Mouse (Mus musculus): ENCODE measurements around the gene Csdc2. TPM values are rescaled to one million over a fixed set of nuclear protein-coding genes. Genes with fewer than 3 reads are reported as not detected.

Csdc2 gene
- polyA plus RNA-seq, 2 experiments: 14.3 to 16.2 TPM

- Histone ChIP-seq H3K4me3 (replicated peaks; ENCODE audit: low read length) (no peak overlapping the region), H3K27ac (replicated peaks; ENCODE audit: low read depth, low read length) (no peak overlapping the region), H3K4me2 (replicated peaks; ENCODE audit: low read depth, low read length, severe bottlenecking) (no peak overlapping the region), H3K36me3 (ENCODE audit: control insufficient read depth, insufficient read depth, low read length) (peaks cover 24% of the 10 kb centered on the region), H3K9ac (ENCODE audit: low read depth, low read length, severe bottlenecking) (no peak overlapping the region), H3K4me1 (ENCODE audit: control insufficient read depth, insufficient read depth, low read length) (no peaks in the 10 kb centered on the region), H3K27me3 (ENCODE audit: control insufficient read depth, insufficient read depth, low read length) (no peaks in the 10 kb centered on the region), H3K9me3 (ENCODE audit: control insufficient read depth, low read length) (no peaks in the 10 kb centered on the region)
- TF ChIP-seq POLR2A (IDR thresholded peaks at IDR 0.05; ENCODE audit: borderline replicate concordance, extremely low read depth, insufficient read depth, insufficient read length): no peak
- ATAC-seq (ENCODE audit: low FRiP score, low read depth): no peak
- no peak for DNase-seq (ENCODE audit: low spot score)
- WGBS: 54% methylated on average over 7 of the region's 7 CpGs
Observed at GRCm38 (mm10) chr15:81990549-81990948, 54.0 kb downstream of the Csdc2 start.

GRCm38 (mm10) chr15:81993992-81994391 lies 57.4 kb downstream of the Csdc2 start:
- Histone ChIP-seq H3K9me3 (ENCODE audit: control insufficient read depth, low read length) (no peaks in the 10 kb centered on the region), H3K27ac (replicated peaks; ENCODE audit: low read depth, low read length) (no peak overlapping the region), H3K4me3 (replicated peaks; ENCODE audit: low read length) (no peak overlapping the region), H3K27me3 (ENCODE audit: control insufficient read depth, insufficient read depth, low read length) (no peaks in the 10 kb centered on the region), H3K4me2 (replicated peaks; ENCODE audit: low read depth, low read length, severe bottlenecking) (no peak overlapping the region), H3K36me3 (ENCODE audit: control insufficient read depth, insufficient read depth, low read length) (peaks cover 55% of the 10 kb centered on the region), H3K4me1 (ENCODE audit: control insufficient read depth, insufficient read depth, low read length) (no peaks in the 10 kb centered on the region), H3K9ac (ENCODE audit: low read depth, low read length, severe bottlenecking) (no peak overlapping the region)
- no peak for TF ChIP-seq POLR2A (IDR thresholded peaks at IDR 0.05; ENCODE audit: borderline replicate concordance, extremely low read depth, insufficient read depth, insufficient read length)
- WGBS: 69% methylated on average over 6 of the region's 6 CpGs
- no peak for ATAC-seq (ENCODE audit: low FRiP score, low read depth)
- no peak for DNase-seq (ENCODE audit: low spot score)

Other genes starting within 250 kb of the Csdc2 start
- gene Chadl, start 239.5 kb upstream of the Csdc2 start, polyA plus RNA-seq (2012; rRNA removed): 46.3 and 87.4 TPM in 2 replicates
- 22.6 and 27.4 TPM in 2 replicates for gene Chadl, start 239.5 kb upstream of the Csdc2 start, polyA plus RNA-seq (2014; fragmentation: Nextera tagmentation; extraction: Ambion mirVana)
- 61.9 and 70.8 TPM in 2 replicates for gene Zc3h7b, start 191.7 kb upstream of the Csdc2 start, polyA plus RNA-seq (2012; rRNA removed)
- gene Zc3h7b, start 191.7 kb upstream of the Csdc2 start, polyA plus RNA-seq (2014; fragmentation: Nextera tagmentation; extraction: Ambion mirVana): 38.5 and 43.2 TPM in 2 replicates
- gene Rangap1, start 191.2 kb upstream of the Csdc2 start, polyA plus RNA-seq (2012; rRNA removed): 69.7 and 74.3 TPM in 2 replicates
- 83.7 and 86.6 TPM in 2 replicates for gene Rangap1, start 191.2 kb upstream of the Csdc2 start, polyA plus RNA-seq (2014; fragmentation: Nextera tagmentation; extraction: Ambion mirVana)
- 45.7 and 49.2 TPM in 2 replicates for gene Tef, start 134.3 kb upstream of the Csdc2 start, polyA plus RNA-seq (2012; rRNA removed)
- 25.5 and 29.3 TPM in 2 replicates for gene Tef, start 134.3 kb upstream of the Csdc2 start, polyA plus RNA-seq (2014; fragmentation: Nextera tagmentation; extraction: Ambion mirVana)
- gene Tob2, start 78.0 kb upstream of the Csdc2 start, polyA plus RNA-seq (2012; rRNA removed): 23.7 and 28.1 TPM in 2 replicates
- 23.4 and 24.7 TPM in 2 replicates for gene Tob2, start 78.0 kb upstream of the Csdc2 start, polyA plus RNA-seq (2014; fragmentation: Nextera tagmentation; extraction: Ambion mirVana)
- 91.7 and 96.8 TPM in 2 replicates for gene Phf5a, start 64.8 kb upstream of the Csdc2 start, polyA plus RNA-seq (2012; rRNA removed)
- gene Phf5a, start 64.8 kb upstream of the Csdc2 start, polyA plus RNA-seq (2014; fragmentation: Nextera tagmentation; extraction: Ambion mirVana): 159 and 163 TPM in 2 replicates
- 158 and 183 TPM in 2 replicates for gene Aco2, start 64.5 kb upstream of the Csdc2 start, polyA plus RNA-seq (2012; rRNA removed)
- 127 and 134 TPM in 2 replicates for gene Aco2, start 64.5 kb upstream of the Csdc2 start, polyA plus RNA-seq (2014; fragmentation: Nextera tagmentation; extraction: Ambion mirVana)
- gene Polr3h, start 10.5 kb upstream of the Csdc2 start, polyA plus RNA-seq (2012; rRNA removed): 20.5 and 25.0 TPM in 2 replicates
- gene Polr3h, start 10.5 kb upstream of the Csdc2 start, polyA plus RNA-seq (2014; fragmentation: Nextera tagmentation; extraction: Ambion mirVana): 69.1 and 71.6 TPM in 2 replicates
- gene Pmm1, start 24.2 kb downstream of the Csdc2 start, polyA plus RNA-seq (2012; rRNA removed): 40.7 and 41.5 TPM in 2 replicates
- gene Pmm1, start 24.2 kb downstream of the Csdc2 start, polyA plus RNA-seq (2014; fragmentation: Nextera tagmentation; extraction: Ambion mirVana): 33.3 and 34.8 TPM in 2 replicates
- not detected in 2 replicates for gene 1700029P11Rik, start 43.8 kb downstream of the Csdc2 start, polyA plus RNA-seq (2012; rRNA removed)
- not detected in 2 replicates for gene 1700029P11Rik, start 43.8 kb downstream of the Csdc2 start, polyA plus RNA-seq (2014; fragmentation: Nextera tagmentation; extraction: Ambion mirVana)
- gene Xrcc6, start 51.1 kb downstream of the Csdc2 start, polyA plus RNA-seq (2012; rRNA removed): 29.3 and 37.2 TPM in 2 replicates
- gene Xrcc6, start 51.1 kb downstream of the Csdc2 start, polyA plus RNA-seq (2014; fragmentation: Nextera tagmentation; extraction: Ambion mirVana): 71.8 and 74.0 TPM in 2 replicates
- 30.5 and 34.8 TPM in 2 replicates for gene Desi1, start 97.1 kb downstream of the Csdc2 start, polyA plus RNA-seq (2012; rRNA removed)
- 26.3 and 29.8 TPM in 2 replicates for gene Desi1, start 97.1 kb downstream of the Csdc2 start, polyA plus RNA-seq (2014; fragmentation: Nextera tagmentation; extraction: Ambion mirVana)
- 155 and 182 TPM in 2 replicates for gene Snu13, start 110.8 kb downstream of the Csdc2 start, polyA plus RNA-seq (2012; rRNA removed)
- 268 and 280 TPM in 2 replicates for gene Snu13, start 110.8 kb downstream of the Csdc2 start, polyA plus RNA-seq (2014; fragmentation: Nextera tagmentation; extraction: Ambion mirVana)
- 0.01 TPM in 1 of 2 replicates, not detected in the other for gene 4930407I10Rik, start 122.4 kb downstream of the Csdc2 start, polyA plus RNA-seq (2012; rRNA removed)
- 0.06 TPM in 1 of 2 replicates, not detected in the other for gene 4930407I10Rik, start 122.4 kb downstream of the Csdc2 start, polyA plus RNA-seq (2014; fragmentation: Nextera tagmentation; extraction: Ambion mirVana)
- 0.14 and 0.16 TPM in 2 replicates for gene Mei1, start 133.2 kb downstream of the Csdc2 start, polyA plus RNA-seq (2012; rRNA removed)
- gene Mei1, start 133.2 kb downstream of the Csdc2 start, polyA plus RNA-seq (2014; fragmentation: Nextera tagmentation; extraction: Ambion mirVana): 0.12 TPM in 1 of 2 replicates, not detected in the other
- 39.6 and 40.7 TPM in 2 replicates for gene Ccdc134, start 191.2 kb downstream of the Csdc2 start, polyA plus RNA-seq (2012; rRNA removed)
- 26.4 and 28.3 TPM in 2 replicates for gene Ccdc134, start 191.2 kb downstream of the Csdc2 start, polyA plus RNA-seq (2014; fragmentation: Nextera tagmentation; extraction: Ambion mirVana)
- 131 and 253 TPM in 2 replicates for gene Srebf2, start 210.4 kb downstream of the Csdc2 start, polyA plus RNA-seq (2012; rRNA removed)
- 122 and 125 TPM in 2 replicates for gene Srebf2, start 210.4 kb downstream of the Csdc2 start, polyA plus RNA-seq (2014; fragmentation: Nextera tagmentation; extraction: Ambion mirVana)